In genomic region chr6:100731996-100732375, GRCm38 (mm10) we compare ENCODE assay signal across 10 mouse cellular contexts. TPM values are rescaled to one million over a fixed set of nuclear protein-coding genes. Genes with fewer than 3 reads are reported as not detected.
DNase-seq lines count a peak whose midpoint lies in the region; ATAC-seq and TF ChIP-seq lines count a peak whose summit lies in the region.
"Had no signal": no experiment of that assay in that cellular context is flagged by ENCODE, and none has a peak within 500 bp of the region (broad histone marks: within the 10 kb centered on the region; RNA-seq: fewer than 3 reads in every experiment).

No protein-coding gene starts in this region.

- peak; percentile 77 for DNase-seq in liver, adult 2 months (ENCODE audit: extremely low read depth, low read depth, low spot score)
- DNase-seq in liver: no peak
- peak; percentile 84 for DNase-seq in heart, postnatal 10 days
- DNase-seq in layer of hippocampus, postnatal 36 days: peak; percentile 45 to 60
- peak; percentile 22 for DNase-seq in ovary, postnatal 10 days (ENCODE audit: low spot score)
- DNase-seq in thymus, postnatal 25 days: no peak
- no peak for DNase-seq in hindbrain, embryonic 11.5 days (ENCODE audit: low spot score)

- H3K4me1 ChIP-seq in liver, adult 2 months (ENCODE audit: control insufficient read depth, insufficient read depth, low read length): no peaks in the 10 kb centered on the region
- peaks cover 47% of the 10 kb centered on the region for H3K4me1 ChIP-seq in embryonic facial prominence, embryonic 13.5 days
- no peaks in the 10 kb centered on the region for H3K4me1 ChIP-seq in hindbrain, embryonic 11.5 days (replicated peaks; ENCODE audit: control insufficient read depth, insufficient read depth, low read length)

- peak overlapping the region; percentile 49 for H3K4me2 ChIP-seq in embryonic facial prominence, embryonic 13.5 days
- H3K4me2 ChIP-seq in hindbrain, embryonic 11.5 days (replicated peaks; ENCODE audit: low read depth, low read length): no peak overlapping the region

- no peak overlapping the region for H3K9ac ChIP-seq in liver, adult 2 months (ENCODE audit: low read depth, low read length)
- peak overlapping the region; percentile 41; the same call in 1 of the 2 replicates for H3K9ac ChIP-seq in embryonic facial prominence, embryonic 13.5 days
- H3K9ac ChIP-seq in hindbrain, embryonic 11.5 days (ENCODE audit: low read depth, low read length): no peak overlapping the region

- no peak for TF ChIP-seq CTCF in liver, adult 2 months (IDR thresholded peaks at IDR 0.05; ENCODE audit: low read depth, low read length)

- no peak overlapping the region for H3K4me3 ChIP-seq in liver, adult 2 months (ENCODE audit: insufficient read depth, low read depth, low read length)
- H3K4me3 ChIP-seq in embryonic facial prominence, embryonic 13.5 days: peak overlapping the region; percentile 18; the same call in 1 of the 2 replicates
- no peak overlapping the region for H3K4me3 ChIP-seq in hindbrain, embryonic 11.5 days (ENCODE audit: low read depth, low read length)

- 45% methylated on average over 9 of the region's 9 CpGs for WGBS in liver, adult 2 months
- 17% methylated on average over 9 of the region's 9 CpGs for WGBS in embryonic facial prominence, embryonic 13.5 days
- WGBS in hindbrain, embryonic 11.5 days: 81% methylated on average over 9 of the region's 9 CpGs

- intact Hi-C loops in heart, postnatal 10 days (cut with DNase I): no loop called here

- H3K36me3 ChIP-seq in liver, adult 2 months (ENCODE audit: control insufficient read depth, insufficient read depth, low read length): no peaks in the 10 kb centered on the region
- H3K36me3 ChIP-seq in embryonic facial prominence, embryonic 13.5 days: peaks cover 26% of the 10 kb centered on the region
- no peaks in the 10 kb centered on the region for H3K36me3 ChIP-seq in hindbrain, embryonic 11.5 days (ENCODE audit: control insufficient read depth, insufficient read depth, low read length)

- H3K27ac ChIP-seq in liver, adult 2 months (replicated peaks; ENCODE audit: insufficient read depth, low read depth, low read length): no peak overlapping the region
- peak overlapping the region; percentile 89 for H3K27ac ChIP-seq in embryonic facial prominence, embryonic 13.5 days
- no peak overlapping the region for H3K27ac ChIP-seq in hindbrain, embryonic 11.5 days (ENCODE audit: low read depth, low read length)

- no peaks in the 10 kb centered on the region for H3K79me2 ChIP-seq in liver, adult 2 months (ENCODE audit: control insufficient read depth, insufficient read depth, low read length)

- H3K9me3 ChIP-seq in embryonic facial prominence, embryonic 13.5 days: no peaks in the 10 kb centered on the region
- no peaks in the 10 kb centered on the region for H3K9me3 ChIP-seq in hindbrain, embryonic 11.5 days (ENCODE audit: control insufficient read depth, low read length)

- TF ChIP-seq POLR2A in liver, adult 2 months (IDR thresholded peaks at IDR 0.05; ENCODE audit: extremely low read depth, insufficient read depth, low read length): no peak

- H3K27me3 ChIP-seq in liver, adult 2 months (ENCODE audit: control insufficient read depth, insufficient read depth, low read length): no peaks in the 10 kb centered on the region
- no peaks in the 10 kb centered on the region for H3K27me3 ChIP-seq in embryonic facial prominence, embryonic 13.5 days
- H3K27me3 ChIP-seq in hindbrain, embryonic 11.5 days (ENCODE audit: control insufficient read depth, insufficient read depth, low read length): no peaks in the 10 kb centered on the region

- ATAC-seq in embryonic facial prominence, embryonic 13.5 days (ENCODE audit: insufficient number of reproducible peaks, insufficient read depth, low FRiP score, low TSS enrichment, low read depth): peak; percentile 23; the same call in 1 of the 2 replicates
- ATAC-seq in hindbrain, embryonic 11.5 days (ENCODE audit: low FRiP score): no peak

RNA-seq across cellular contexts. Expression of gene Gxylt2, which starts 27.5 kb away (rescaled TPM):
- total RNA-seq in liver, adult 2 months (2014; rRNA removed): under 0.01 and 0.07 TPM in 2 replicates
- polyA plus RNA-seq in liver, adult 2 months (2012; rRNA removed): not detected in 2 replicates
- 33.2 and 39.5 TPM in 2 replicates for polyA plus RNA-seq in embryonic facial prominence, embryonic 13.5 days (2015; fragmentation: Nextera tagmentation; extraction: Ambion mirVana)
- total RNA-seq in heart, postnatal 10 days (2021): 10 to 100 TPM in 1 of 2 experiments, 1 to 10 TPM in 1; 9.8 to 10.8 TPM
- 1 to 10 TPM; 1.7 to 2.1 TPM for total RNA-seq in layer of hippocampus, postnatal 36 days (2021)
- polyA plus RNA-seq in hindbrain, embryonic 11.5 days (2014; fragmentation: Nextera tagmentation; extraction: Ambion mirVana): 5.8 and 7.2 TPM in 2 replicates
- total RNA-seq: hematopoietic stem cell, adult 5-6 weeks; neutrophil, adult 5-6 weeks had no signal

Comparison
In these comparisons a context has a peak if more than half of its experiments do, and no peak if none do; other contexts are left out.
1. DNase-seq: peak in liver, adult 2 months (single experiment), heart, postnatal 10 days (2 of 2), layer of hippocampus, postnatal 36 days (2 of 2) and ovary, postnatal 10 days (single experiment); none in liver (single experiment), thymus, postnatal 25 days (single experiment) and hindbrain, embryonic 11.5 days (single experiment).